Mouse (Mus musculus) spleen, adult 2 months (tissue): ENCODE measurements around the gene Fis1.

Experiments
- CTCF ChIP-seq: fragments of 200-500 bp; IDR thresholded peaks from 2 replicates; pipeline ENCODE4 v1.5.1; 2011; ENCODE audit warnings: mild to moderate bottlenecking, inconsistent platforms; ENCODE audit not compliant: insufficient read depth, insufficient read length, insufficient replicate concordance; ENCODE audit errors: extremely low read depth
- POLR2A ChIP-seq: fragments of 200-500 bp; IDR thresholded peaks from 2 replicates; pipeline ENCODE4 v1.6.1; 2011; ENCODE audit warnings: low read depth, low read length, inconsistent platforms

- peak; percentile 31; the same call in 1 of the 2 replicates for TF ChIP-seq POLR2A
- no peak for TF ChIP-seq CTCF
Measured at GRCm38 (mm10) chr5:136986695-136987137, 33.6 kb downstream of the Fis1 start, which contains the start of gene Plod3.
